Comparison of ENCODE assay signal across 9 mouse cellular contexts in genomic region chr2:168902634-168903033, GRCm38 (mm10). TPM values are rescaled to one million over a fixed set of nuclear protein-coding genes. Genes with fewer than 3 reads are reported as not detected.
DNase-seq lines count a peak whose midpoint lies in the region; ATAC-seq lines count a peak whose summit lies in the region.
"Had no signal": no experiment of that assay in that cellular context is flagged by ENCODE, and none has a peak within 500 bp of the region (broad histone marks: within the 10 kb centered on the region; RNA-seq: fewer than 3 reads in every experiment).

No protein-coding gene starts in this region.

- no peak overlapping the region for H3K4me2 ChIP-seq in liver, embryonic 12.5 days
- no peak overlapping the region for H3K4me2 ChIP-seq in embryonic facial prominence, embryonic 11.5 days (ENCODE audit: low read depth, low read length)
- H3K4me2 ChIP-seq: neural tube, embryonic 13.5 days had no signal

- H3K36me3 ChIP-seq in liver, embryonic 12.5 days = no peaks in the 10 kb centered on the region
- H3K36me3 ChIP-seq in embryonic facial prominence, embryonic 11.5 days (replicated peaks; ENCODE audit: control insufficient read depth, insufficient read depth, low read depth, low read length) = no peaks in the 10 kb centered on the region
- H3K36me3 ChIP-seq: neural tube, embryonic 13.5 days had no signal

- ATAC-seq in liver, embryonic 12.5 days = no peak
- no peak for ATAC-seq in embryonic facial prominence, embryonic 11.5 days (replicated peaks; ENCODE audit: insufficient number of reproducible peaks, low FRiP score, low TSS enrichment, low read depth)

- H3K9me3 ChIP-seq in liver, embryonic 12.5 days (replicated peaks) = 0 out of 2 replicates have a peak, but pooled peaks cover 2% of the 10 kb centered on the region
- no peaks in the 10 kb centered on the region for H3K9me3 ChIP-seq in embryonic facial prominence, embryonic 11.5 days (replicated peaks; ENCODE audit: control insufficient read depth, low read length)
- H3K9me3 ChIP-seq: neural tube, embryonic 13.5 days had no signal

- WGBS in liver, embryonic 12.5 days (ENCODE audit: insufficient replicate concordance) = 16% methylated on average over 8 of the region's 8 CpGs
- WGBS in embryonic facial prominence, embryonic 11.5 days = 22% methylated on average over 8 of the region's 8 CpGs

- peaks cover 8% of the 10 kb centered on the region; the same call in 1 of the 2 replicates for H3K4me1 ChIP-seq in liver, embryonic 12.5 days
- H3K4me1 ChIP-seq in embryonic facial prominence, embryonic 11.5 days (ENCODE audit: control insufficient read depth, insufficient read depth, low read length) = no peaks in the 10 kb centered on the region

- DNase-seq in cerebellum, postnatal 36 days = peak; percentile 27 to 37
- no peak for DNase-seq in cerebellum, adult 9-10 months
- peak; percentile 59 for DNase-seq in liver
- DNase-seq in NIH3T3 (ENCODE audit: low read depth) = peak; percentile 52
- peak; percentile 48 for DNase-seq in embryonic facial prominence, embryonic 11.5 days (ENCODE audit: low spot score)
- DNase-seq in naive thymus-derived CD4-positive, alpha-beta T cell, adult 2 months (ENCODE audit: low read depth) = peak; percentile 73
- no peak for DNase-seq in ovary, adult 18-20 months (ENCODE audit: low spot score)

- H3K9ac ChIP-seq in liver, embryonic 12.5 days = no peak overlapping the region
- no peak overlapping the region for H3K9ac ChIP-seq in embryonic facial prominence, embryonic 11.5 days (replicated peaks; ENCODE audit: low read length)
- H3K9ac ChIP-seq: neural tube, embryonic 13.5 days had no signal

- no peaks in the 10 kb centered on the region for H3K27me3 ChIP-seq in liver, embryonic 12.5 days (replicated peaks)
- no peaks in the 10 kb centered on the region for H3K27me3 ChIP-seq in embryonic facial prominence, embryonic 11.5 days (ENCODE audit: control insufficient read depth, insufficient read depth, low read length)
- H3K27me3 ChIP-seq: neural tube, embryonic 13.5 days had no signal

- no peak overlapping the region for H3K27ac ChIP-seq in liver, embryonic 12.5 days
- H3K27ac ChIP-seq in embryonic facial prominence, embryonic 11.5 days (replicated peaks; ENCODE audit: low read depth, low read length) = no peak overlapping the region
- H3K27ac ChIP-seq: neural tube, embryonic 13.5 days had no signal

- H3K4me3 ChIP-seq in liver, embryonic 12.5 days = no peak overlapping the region
- no peak overlapping the region for H3K4me3 ChIP-seq in embryonic facial prominence, embryonic 11.5 days (ENCODE audit: low read depth, low read length)
- H3K4me3 ChIP-seq: neural tube, embryonic 13.5 days had no signal

RNA-seq across cellular contexts. Expression of gene Zfp64, which starts 52.8 kb away (rescaled TPM):
- polyA plus RNA-seq in liver, embryonic 12.5 days (2016; fragmentation: Nextera tagmentation; extraction: Ambion mirVana) = 16.6 and 18.8 TPM in 2 replicates
- polyA plus RNA-seq in embryonic facial prominence, embryonic 11.5 days (2014; fragmentation: Nextera tagmentation; extraction: Ambion mirVana) = 42.1 and 44.0 TPM in 2 replicates

Comparison
In these comparisons a context has a peak if more than half of its experiments do, and no peak if none do; other contexts are left out.
1. DNase-seq: peak in cerebellum, postnatal 36 days (2 of 2), liver (single experiment), NIH3T3 (single experiment), embryonic facial prominence, embryonic 11.5 days (single experiment) and naive thymus-derived CD4-positive, alpha-beta T cell, adult 2 months (single experiment); none in cerebellum, adult 9-10 months (single experiment) and ovary, adult 18-20 months (single experiment).